Mouse (Mus musculus): Measurements from ENCODE around the gene Cks2.

Gene Cks2

GRCm38 (mm10) chr13:51679332-51679731, 34.3 kb downstream of the Cks2 start:
- DNase-seq (ENCODE audit: low spot score in 2 of 2): no peak

- no peak for DNase-seq (ENCODE audit: low spot score in 2 of 2)
Observed at GRCm38 (mm10) chr13:51681076-51681475, 36.0 kb downstream of the Cks2 start.

- DNase-seq (ENCODE audit: low spot score in 2 of 2): no peak
Observed at GRCm38 (mm10) chr13:51681634-51682033, 36.6 kb downstream of the Cks2 start.

- DNase-seq (ENCODE audit: low spot score in 2 of 2): no peak
Observed at GRCm38 (mm10) chr13:51685290-51685966, 40.4 kb downstream of the Cks2 start.

- no peak for DNase-seq (ENCODE audit: low spot score in 2 of 2)
Observed at GRCm38 (mm10) chr13:51686966-51687365, 41.9 kb downstream of the Cks2 start.

GRCm38 (mm10) chr13:51688688-51689087, 43.7 kb downstream of the Cks2 start:
- no peak for DNase-seq (ENCODE audit: low spot score in 2 of 2)

GRCm38 (mm10) chr13:51696481-51696880, 51.4 kb downstream of the Cks2 start:
- DNase-seq (ENCODE audit: low spot score in 2 of 2): no peak

GRCm38 (mm10) chr13:51697455-51697854, 52.4 kb downstream of the Cks2 start:
- no peak for DNase-seq (ENCODE audit: low spot score in 2 of 2)

GRCm38 (mm10) chr13:51697897-51698296, 52.9 kb downstream of the Cks2 start:
- DNase-seq (ENCODE audit: low spot score in 2 of 2): no peak

GRCm38 (mm10) chr13:51698318-51698717, 53.3 kb downstream of the Cks2 start:
- DNase-seq (ENCODE audit: low spot score in 2 of 2): no peak

Data from frontal cortex, postnatal 10 days (tissue).